Mouse (Mus musculus) kidney, adult 2 months (tissue): ENCODE results near the gene Kcnn1.

ENCODE experiments used
- CTCF ChIP-seq: fragments of 200-500 bp; conservative IDR thresholded peaks from 2 replicates; pipeline ENCODE4 v1.5.1; 2011; ENCODE audit warnings: low read depth, mild to moderate bottlenecking, control low read depth, low read length, moderate library complexity, mixed read lengths; ENCODE audit not compliant: insufficient read depth, insufficient read length
- POLR2A ChIP-seq: fragments of 200-500 bp; IDR thresholded peaks from one replicate; pipeline ENCODE4 v1.6.1; 2011; ENCODE audit warnings: low read depth, low read length, control low read depth

DNA sequence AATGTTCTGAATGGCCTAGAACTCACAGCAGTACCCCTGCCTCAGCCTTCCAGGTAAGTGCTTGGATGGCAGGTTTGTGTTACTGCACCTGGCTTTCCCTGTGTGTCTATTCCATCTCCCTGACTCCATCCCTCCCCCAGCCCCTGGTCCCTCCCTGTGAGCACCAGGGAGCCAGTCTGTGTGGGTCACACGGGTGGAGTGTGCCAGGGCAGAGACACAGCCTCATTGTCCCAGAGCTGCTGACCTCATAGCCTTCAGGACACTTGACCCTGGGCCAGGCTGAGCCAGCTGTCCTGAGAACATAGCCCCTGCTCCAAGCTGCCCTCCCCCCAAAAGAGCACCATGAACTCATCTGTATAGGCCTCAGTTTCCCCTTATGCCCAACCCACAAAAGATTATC, 55.8 kb downstream of the Kcnn1 start:
- TF ChIP-seq POLR2A (no peak), CTCF (no peak)
